Mouse (Mus musculus): ENCODE measurements around the gene Pip4k2c.

Gene Pip4k2c

DNA sequence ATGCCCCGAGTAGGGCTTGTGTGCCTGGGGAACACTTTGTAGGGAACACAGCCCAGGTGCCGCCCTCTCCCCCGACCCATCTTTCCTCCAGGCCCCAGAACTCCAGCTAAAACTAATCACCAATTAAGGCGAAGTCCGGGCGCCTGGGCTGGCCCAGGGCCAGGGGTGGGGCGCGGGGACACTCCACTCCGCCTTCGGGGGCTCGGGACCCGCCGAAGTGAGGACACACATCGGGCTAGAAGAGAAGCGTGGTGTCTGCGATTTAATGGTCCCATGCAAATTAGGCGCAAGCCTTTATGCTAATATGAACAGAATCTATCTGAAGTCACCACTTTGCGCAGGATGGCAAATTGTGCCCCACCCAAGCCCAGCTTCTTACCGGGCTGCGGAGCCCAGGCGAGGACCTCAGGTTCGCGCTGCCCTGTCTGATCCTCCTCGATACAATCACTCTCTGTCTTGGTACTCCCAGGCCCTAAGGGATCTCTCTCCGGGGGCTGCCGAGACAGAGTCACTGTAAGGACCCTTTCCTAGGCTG lies 22.2 kb downstream of the Pip4k2c start:
- DNase-seq (ENCODE audit: low spot score in 2 of 2): no peak

DNA sequence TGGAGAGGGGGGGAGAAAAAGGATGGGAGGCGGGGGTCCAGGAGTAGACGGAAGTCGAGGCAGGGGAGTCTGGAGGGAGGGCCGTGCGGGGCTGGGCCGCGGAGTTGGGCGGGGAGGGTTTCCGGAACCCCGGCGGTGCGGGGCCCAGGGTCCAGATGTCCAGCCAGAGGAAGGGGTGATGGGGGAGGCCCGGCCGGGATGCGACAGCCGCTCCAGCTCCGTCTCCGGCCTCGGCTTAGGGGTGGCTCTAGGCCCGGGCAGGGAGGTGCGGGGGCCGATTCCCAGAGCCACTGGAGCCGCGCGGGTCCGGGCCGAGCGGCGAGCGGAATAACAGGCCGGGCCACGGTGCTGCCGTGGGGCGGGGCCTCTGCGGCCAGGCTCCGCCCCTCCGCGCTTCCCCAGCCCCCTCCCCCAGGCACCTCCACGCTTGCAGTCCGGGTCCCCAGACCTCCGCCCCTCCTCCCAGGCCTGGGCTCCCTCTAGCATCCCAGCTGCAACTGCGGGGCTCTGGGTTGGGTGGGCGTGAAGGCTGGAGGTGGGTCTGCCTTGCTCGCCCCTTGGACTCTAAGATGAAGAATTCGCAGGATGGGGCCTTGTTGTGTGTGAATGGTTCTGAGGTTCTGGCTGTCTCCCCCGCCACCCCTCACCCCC lies 22.8 kb downstream of the Pip4k2c start:
- DNase-seq (ENCODE audit: low spot score in 2 of 2): no peak

DNA sequence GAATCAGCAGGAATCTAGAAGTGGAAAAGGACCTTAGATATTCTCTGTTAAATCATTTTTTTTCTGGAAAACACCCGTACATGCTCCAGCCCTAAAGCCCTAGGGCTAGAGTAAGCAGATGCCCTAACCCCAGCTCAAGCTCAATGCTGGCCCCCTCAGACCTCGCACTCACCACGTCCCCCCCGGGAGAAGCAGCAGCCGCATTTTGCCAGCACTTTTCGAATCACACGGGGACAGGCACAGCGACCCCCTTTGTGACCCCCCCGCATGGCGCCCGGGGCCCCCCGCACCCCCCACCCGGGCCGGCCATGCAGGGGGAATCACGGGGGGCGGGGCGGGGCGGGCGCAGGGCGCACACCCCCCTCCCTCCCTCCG lies 23.3 kb downstream of the Pip4k2c start:
- DNase-seq (ENCODE audit: low spot score in 2 of 2): no peak

DNA sequence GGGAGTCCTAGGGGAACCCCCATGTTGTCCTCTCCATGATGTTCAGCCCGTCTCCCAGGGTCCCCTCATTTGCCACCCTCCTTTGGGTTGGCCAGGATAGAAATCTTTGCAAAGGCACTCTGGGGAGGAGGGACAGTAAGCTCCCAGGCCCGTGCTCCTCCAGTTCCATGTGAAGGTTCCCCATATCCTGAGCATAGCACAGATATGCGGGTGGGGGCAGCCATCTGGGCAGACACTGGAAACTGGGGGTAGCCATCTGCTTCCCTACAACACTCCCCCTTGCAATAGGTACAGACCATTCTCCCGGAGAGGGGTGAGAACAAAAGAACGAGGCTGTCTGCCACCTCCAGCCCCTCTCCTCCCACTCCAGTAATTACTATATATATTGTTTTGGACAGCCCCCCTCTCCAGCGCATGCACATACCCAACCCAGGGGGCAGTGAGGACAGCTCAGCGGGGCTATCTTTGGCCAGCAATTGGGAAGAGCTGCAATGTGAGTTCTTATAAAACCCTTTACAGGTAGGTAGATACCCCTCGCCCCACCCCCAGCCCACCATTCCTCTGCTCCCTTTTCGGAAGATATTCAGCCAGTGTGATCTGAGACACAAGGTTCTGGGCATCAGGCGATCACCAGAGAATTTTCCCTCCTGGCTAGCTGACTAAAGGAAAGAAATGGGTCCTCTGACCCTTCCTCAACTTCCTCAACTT lies 23.9 kb downstream of the Pip4k2c start:
- DNase-seq (ENCODE audit: low spot score in 2 of 2): no peak

DNA sequence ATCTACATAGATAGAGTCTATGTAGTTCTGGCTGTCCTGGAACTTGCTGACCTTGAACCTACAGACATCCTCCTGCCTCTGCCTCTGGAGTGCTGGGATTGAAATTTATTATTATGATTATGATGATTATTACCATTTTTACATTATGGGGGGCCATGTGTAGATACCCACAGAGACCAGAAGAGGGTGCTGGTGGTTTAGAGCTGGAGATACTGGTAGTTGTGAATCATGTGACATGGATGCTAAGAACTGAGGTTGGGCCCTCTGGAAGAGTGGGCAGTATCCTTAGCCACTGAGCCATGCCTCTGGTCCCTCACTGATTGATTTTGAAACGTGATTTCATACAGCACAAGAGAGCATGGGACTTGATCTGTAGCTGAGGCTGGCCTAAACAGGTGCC lies 24.9 kb downstream of the Pip4k2c start:
- DNase-seq (ENCODE audit: low spot score in 2 of 2): no peak

DNA sequence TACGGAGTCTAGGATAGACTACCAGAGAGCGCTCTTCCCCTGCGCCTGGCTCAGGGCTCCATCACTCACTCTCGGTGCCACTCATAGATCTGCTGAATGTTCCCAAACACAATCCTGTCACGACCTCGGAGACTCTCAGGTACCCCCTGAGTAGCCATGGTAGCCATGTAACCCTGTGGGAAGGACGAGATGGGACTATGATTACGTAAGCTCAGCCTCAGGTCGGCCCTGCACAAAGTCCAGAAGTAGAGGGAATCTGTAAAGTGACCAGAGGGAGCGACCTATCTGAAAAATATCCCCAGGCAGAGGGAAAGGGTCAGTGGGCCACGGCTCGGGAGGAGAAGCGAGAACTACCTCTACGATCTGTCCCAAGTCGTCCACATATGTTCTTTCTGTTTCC lies 25.9 kb downstream of the Pip4k2c start:
- no peak for DNase-seq (ENCODE audit: low spot score in 2 of 2)

DNA sequence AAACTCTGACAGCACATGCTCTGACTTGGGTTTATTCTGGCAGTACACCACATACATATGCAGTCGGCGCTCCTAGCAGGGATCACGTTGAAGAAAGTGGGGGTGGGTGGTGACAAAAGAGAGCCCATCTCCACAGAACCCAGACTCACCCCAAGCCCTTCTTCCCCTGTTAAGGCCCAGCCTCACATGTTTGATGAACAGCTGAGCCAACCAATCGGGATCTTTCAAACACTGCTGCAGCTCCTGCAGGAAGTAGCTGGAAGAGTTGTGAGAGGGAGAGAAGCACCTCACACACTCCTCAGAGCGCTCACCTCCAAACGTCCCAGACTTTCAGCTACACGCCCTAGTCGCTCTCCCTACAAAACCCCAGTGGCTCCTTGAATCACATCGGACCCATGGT lies 26.3 kb downstream of the Pip4k2c start:
- no peak for DNase-seq (ENCODE audit: low spot score in 2 of 2)

DNA sequence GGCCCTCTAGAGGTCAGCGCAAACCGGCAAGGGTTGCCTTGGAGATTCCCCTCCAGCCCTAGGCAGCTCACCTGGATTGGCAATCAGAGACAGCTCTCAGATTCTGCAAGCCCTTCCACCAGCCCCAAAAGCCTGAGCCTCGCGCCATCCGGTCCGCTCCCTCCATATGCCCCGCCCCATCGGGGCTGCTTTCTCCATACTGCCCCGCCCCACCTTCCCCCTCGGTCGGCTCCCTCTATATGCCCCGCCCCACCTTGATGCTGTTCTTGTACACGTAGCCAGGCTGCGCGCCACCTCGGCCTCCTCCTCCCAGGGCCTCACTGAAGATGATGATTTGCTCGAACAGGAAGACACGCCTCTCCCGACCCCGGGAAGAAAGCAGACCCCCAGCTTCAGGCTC lies 27.6 kb downstream of the Pip4k2c start:
- no peak for DNase-seq (ENCODE audit: low spot score in 2 of 2)

DNA sequence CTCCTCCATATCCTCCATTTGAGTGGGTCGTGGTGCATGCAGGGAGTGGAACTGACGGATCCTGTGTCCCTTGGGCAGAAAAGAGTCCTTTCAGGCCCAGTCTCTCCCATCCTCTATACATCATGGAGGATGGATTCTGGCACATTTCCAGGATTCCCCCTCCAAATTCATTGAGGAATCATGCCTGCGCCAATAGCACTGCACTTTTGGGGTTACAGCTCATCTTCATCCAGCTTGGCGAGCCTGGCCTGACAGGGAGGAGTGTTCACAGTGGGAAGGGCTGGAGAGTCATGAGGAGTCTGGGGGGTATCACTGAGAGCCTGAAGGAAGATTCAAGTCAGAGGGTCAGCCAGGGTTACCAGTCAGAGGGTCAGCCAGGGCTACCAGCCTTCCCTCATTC lies 28.8 kb downstream of the Pip4k2c start:
- DNase-seq (ENCODE audit: low spot score in 2 of 2): no peak

DNA sequence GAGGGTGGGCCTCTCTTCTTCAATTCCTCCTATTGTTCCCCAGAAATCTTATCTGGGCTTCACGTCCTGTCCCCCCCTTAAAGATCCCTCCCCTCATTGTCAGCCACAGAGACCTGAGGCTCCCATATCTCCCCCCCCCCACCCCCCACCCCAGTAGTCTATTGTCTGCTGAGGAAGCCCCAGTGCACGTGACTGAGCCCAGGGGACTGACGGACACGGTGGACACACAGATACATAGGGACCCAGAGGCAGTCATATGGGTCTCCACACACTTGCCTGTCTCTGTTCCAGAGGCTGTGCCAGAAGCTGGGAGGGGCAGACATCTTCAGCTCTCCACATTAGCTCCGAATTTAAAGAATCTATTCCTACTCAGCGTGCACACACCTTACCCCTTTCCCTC lies 29.8 kb downstream of the Pip4k2c start:
- no peak for DNase-seq (ENCODE audit: low spot score in 2 of 2)

DNA sequence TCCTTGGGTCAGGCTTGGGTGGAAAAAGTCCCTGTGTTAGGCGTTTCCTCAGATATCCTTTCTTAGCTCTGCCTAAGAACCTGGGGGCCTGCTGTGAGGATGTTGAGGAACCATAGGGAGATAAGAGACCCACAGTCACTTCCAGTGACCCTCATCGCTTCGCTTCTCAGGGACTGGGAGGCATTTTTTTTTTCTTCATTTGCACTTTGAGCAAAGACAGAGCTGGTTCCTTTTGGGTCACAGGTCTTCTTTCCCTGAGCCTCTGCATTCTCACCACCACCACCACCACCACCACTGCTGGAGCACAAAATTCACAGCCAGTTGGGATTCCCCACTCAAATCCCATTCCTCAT lies 30.7 kb downstream of the Pip4k2c start:
- DNase-seq (ENCODE audit: low spot score in 2 of 2): no peak

DNA sequence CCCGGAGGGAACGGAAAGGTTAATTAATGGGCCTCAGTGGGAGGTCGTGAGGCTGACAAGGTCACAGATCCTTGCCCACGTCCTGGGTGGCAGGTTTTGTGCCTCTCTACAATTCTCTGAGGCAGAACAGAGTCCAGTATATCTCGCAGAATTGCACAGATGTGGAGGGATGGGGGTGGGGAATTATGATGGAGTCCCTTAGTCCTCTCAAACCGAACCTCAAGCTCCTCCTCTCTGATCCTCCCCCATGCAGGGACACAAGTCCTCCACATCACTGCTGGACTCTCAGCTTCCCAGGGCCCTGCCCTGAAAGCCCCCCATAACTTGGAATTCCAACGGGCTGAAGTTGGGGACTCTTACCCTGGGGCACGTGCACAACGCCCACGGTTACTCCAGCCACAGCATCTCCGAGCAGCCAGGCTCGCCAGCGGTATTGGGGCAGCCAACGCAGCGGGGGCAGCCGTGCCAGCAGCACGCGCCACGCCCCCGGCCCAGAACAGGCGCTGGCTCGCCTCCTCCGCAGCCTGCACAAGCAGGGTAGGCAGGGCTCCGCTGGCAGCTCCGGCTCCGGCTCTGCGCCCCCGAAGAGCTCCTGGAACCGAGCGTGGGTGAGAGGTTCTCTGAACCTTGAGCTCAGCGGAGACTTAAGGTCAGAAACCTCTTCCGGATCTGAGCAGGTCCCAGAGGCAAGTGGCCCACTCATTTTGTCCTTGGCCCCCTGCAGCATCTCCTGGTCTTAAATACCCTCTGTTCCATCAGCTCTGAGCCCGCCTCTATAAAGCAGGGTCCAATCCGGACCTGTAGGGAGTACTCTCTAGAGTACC lies 31.3 kb downstream of the Pip4k2c start, which contains the start of gene Slc26a10:
Gene Slc26a10, minus strand, starts transcription at position 775 of the 824 bp plus-strand sequence.
- no peak for DNase-seq (ENCODE audit: low spot score in 2 of 2)

DNA sequence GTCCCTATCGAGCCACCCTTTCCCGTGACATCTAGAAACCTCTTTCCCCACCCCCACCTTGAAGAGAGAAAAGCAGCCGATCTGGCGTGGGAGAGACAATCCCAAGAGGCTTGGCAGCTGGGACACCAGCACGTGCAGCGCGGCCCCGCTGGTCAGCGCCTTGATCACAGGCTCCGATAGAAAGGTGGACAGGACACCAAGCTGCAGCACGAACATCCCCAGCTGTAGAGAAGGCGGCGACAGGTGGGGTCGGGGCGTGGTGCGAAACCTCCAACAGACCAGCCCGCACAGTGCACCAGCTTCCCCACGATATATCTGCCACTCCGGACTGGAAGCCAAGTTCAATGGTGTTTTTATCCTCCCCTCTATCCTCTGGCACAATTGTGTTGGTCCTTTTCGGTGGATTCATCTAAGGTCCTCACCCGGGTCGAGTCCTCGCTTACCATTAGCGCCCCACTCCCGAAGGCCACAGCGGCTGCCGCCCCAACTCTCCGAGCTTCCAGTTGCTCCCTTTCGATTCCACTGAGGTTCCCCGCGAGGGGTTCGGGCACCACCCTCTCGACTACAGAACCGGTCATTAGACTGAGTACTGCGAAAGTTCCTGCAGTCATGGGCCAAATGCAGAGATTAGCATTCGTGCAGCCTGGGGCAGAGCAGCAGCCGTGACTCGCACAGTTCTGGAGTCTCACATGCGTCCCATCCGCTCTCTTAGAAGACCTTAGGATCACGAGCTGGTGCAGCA lies 32.9 kb downstream of the Pip4k2c start:
- DNase-seq (ENCODE audit: low spot score in 2 of 2): no peak

DNA sequence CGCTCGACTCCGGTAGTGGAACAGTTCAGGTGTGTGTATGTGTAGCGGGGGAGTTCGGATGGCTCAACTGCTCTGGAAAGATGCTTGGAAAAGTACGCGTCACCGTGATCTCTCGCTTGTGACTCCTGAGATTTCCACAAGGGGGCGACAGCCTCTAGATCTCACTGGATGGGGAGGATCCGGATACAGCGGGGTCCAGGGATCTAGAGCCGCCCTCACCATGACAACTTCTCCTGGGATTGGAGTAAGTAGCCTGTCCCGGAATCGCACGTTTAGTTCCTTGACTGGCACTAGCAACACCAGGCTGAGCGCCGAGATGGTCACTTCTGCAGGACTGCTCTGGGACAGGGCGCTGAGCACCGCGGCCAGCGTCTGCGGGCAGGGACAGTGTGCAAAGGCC lies 33.7 kb downstream of the Pip4k2c start:
- DNase-seq (ENCODE audit: low spot score in 2 of 2): no peak

DNA sequence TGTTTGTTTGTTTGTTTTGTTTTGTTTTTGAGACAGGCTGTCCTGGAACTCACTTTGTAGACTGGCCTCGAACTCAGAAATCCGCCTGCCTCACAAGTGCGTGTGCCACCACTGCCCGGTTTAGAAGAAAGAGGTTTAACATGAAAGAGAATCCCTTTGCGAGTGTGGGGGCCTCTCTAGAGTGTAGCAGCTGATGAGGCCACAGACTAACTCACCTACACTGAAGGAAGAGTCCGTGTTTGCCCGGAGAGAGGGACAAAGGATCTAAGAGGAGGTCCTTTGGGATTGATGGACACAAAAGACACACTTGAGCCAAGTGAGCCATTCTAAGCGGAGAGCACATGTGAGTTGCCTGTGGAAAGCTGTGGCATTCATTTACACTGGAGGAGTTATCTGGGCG lies 34.1 kb downstream of the Pip4k2c start:
- DNase-seq (ENCODE audit: low spot score in 2 of 2): no peak

DNA sequence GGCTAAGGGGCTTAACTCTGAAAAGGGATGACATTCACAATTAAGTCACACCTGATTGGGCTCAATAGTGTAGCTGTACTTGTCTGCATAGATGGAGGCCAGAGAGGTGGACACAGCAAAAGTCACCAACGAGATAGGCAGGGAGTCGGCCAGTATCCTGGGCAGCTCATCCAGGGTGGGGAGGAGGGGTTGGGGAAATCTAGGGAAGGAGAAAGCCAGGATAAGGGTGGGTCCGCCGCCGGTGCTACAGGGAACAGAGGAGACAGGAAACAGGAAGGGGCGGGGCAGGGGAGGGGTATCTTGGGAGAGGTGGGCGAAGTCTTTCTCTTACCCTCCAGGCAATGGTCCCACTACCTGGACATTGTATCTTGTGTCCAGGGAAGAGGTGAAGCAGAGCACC lies 34.6 kb downstream of the Pip4k2c start:
- DNase-seq (ENCODE audit: low spot score in 2 of 2): no peak

DNA sequence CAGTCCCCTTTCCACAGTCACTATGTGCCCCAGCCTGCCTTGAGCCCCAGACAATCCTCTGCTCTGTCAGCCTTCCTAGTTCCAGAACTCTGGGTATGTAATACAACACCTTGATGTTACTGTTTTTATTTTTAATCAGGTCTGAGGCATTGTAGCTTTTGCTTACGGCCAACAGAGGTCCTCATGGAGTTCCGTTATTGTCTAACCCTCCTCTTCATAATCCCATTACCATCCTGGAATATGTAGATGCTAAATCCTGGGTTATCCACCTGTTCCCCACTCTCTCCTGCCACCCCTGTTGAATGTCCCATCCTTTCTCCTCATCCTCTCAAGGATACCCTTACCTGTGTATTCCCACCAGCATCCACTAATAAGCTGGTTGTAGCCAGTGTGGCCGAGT lies 35.2 kb downstream of the Pip4k2c start:
- no peak for DNase-seq (ENCODE audit: low spot score in 2 of 2)

DNA sequence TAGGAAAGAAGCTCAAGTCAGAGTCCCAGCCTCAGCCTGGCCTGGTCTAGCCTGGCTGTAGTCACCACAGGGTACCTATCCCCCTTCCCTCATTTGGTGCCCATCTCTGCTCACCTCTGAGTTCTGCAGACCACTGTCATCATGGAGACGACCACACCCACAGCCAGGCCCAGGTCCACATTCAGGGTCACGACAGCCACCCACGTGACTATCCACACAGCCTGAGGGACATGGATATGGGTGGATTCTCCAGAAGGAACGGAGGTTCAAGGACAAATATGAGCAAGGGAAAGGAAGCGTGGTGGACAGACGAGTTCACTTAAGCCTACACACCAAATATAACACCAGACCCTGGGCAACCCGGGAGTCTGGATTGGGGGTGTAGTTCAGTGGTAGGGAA lies 37.2 kb downstream of the Pip4k2c start:
- no peak for DNase-seq (ENCODE audit: low spot score in 2 of 2)

DNA sequence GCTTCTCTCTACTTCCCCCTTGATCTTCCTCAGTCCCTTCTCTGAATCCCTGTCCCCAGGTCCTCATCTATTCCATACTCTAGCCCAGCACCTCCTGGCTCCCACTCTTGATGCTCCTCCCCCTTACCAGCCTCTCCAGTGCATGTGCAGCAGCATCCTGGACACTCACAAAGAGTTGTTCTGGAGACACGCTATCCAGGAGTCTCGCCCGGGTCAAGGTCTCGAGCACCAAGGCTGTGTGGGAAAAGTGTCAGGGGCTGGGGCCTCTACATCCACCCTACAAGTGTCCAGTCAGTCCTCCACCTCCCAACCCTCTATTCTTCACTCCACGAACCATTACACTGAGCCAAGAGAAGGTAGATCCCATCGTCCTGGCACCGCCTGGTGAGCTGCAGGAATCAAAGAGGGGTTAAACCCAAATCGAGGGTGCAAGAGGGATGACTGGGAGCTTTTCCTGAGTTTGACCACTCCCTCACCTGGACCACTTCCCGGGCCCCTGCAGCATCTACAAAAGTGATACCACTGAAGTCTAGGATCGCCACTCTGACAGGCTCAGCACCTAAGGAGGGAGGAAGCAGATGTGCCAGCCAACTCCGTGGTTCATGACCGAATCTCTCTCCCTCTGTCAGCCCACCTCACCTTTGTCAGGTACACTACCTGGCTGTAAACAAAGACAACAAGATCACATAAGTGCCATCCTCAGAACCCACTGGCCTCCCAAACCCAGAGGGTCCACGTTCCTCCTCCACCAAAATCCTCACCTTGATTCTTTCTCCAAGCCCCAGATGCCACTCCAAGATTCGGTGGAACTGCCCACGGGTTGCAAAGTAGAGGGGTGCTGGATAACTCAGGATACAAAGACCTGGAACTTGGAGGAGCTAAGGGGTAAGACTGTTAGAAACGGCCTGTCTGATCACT lies 38.0 kb downstream of the Pip4k2c start:
- no peak for DNase-seq (ENCODE audit: low spot score in 2 of 2)

DNA sequence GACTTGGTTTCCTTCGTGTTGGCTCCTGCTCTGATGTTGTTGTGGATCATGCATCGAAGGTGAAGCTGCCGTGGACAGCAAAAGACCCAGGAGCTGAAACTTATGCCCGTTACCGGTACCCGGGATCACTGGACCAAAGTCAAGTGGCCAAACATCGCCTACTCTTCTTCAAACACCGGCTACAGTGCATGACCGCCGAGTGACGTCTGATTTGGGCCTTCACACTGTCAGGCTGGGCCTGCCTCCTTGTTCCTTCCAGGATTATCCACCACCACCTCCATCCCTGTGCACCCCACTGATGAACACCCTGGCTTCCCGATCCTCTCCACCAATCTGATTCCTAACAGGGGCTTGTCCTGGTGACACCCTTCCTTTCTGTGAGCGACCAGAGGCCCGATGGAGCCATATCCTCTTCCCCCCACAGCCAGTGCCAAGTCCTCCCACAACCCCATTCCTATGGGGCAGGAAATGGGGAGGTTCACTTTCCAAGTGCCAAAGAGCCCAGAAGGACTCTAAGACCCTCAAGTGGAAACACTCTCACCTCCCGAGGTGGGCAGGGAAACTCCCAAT lies 39.7 kb downstream of the Pip4k2c start:
- no peak for DNase-seq (ENCODE audit: low spot score in 2 of 2)
